Mouse (Mus musculus) stomach, embryonic 15.5 days (tissue): ENCODE measurements around the gene Rad23a. TPM values are rescaled to one million over a fixed set of nuclear protein-coding genes. Genes with fewer than 3 reads are reported as not detected.

Experiments used
- ATAC-seq: fragments of 200-750 bp; cut with Nextera tagmentation; 2 replicates; pipeline ENCODE4 v1.8.0; 2017; ENCODE audit warnings: low read depth, moderate number of reproducible peaks, moderate TSS enrichment; ENCODE audit not compliant: insufficient read depth, low FRiP score
- H3K27ac ChIP-seq: fragments of 300-500 bp; sonication (generic); 2 replicates; pipeline ENCODE4 v1.5.1; 2015; ENCODE audit warnings: mild to moderate bottlenecking, inconsistent platforms
- H3K27me3 ChIP-seq: fragments of 300-500 bp; sonication (generic); replicated peaks from 2 replicates; pipeline ENCODE4 v1.6.1; 2015; ENCODE audit warnings: inconsistent platforms
- H3K36me3 ChIP-seq: fragments of 300-500 bp; sonication (generic); 2 replicates; pipeline ENCODE4 v1.6.1; 2015; ENCODE audit warnings: inconsistent platforms
- H3K4me1 ChIP-seq: fragments of 300-500 bp; sonication (generic); 2 replicates; pipeline ENCODE4 v1.6.1; 2015; ENCODE audit warnings: inconsistent platforms
- H3K4me2 ChIP-seq: fragments of 300-500 bp; sonication (generic); 2 replicates; pipeline ENCODE4 v1.6.1; 2015; ENCODE audit warnings: mild to moderate bottlenecking, inconsistent platforms
- H3K4me3 ChIP-seq: fragments of 300-500 bp; sonication (generic); replicated peaks from 2 replicates; pipeline ENCODE4 v1.5.1; 2015; ENCODE audit warnings: inconsistent platforms
- H3K9ac ChIP-seq: fragments of 300-500 bp; sonication (generic); 2 replicates; pipeline ENCODE4 v1.6.1; 2015; ENCODE audit warnings: inconsistent platforms
- H3K9me3 ChIP-seq: fragments of 300-500 bp; sonication (generic); 2 replicates; pipeline ENCODE4 v1.6.1; 2016; ENCODE audit warnings: inconsistent platforms
- WGBS: fragments of 180-500 bp; shearing (Covaris S2); methylation state at CpG from one replicate; pipeline ENCODE4 v1.1.7; 2015; 5-methylcytosine and 5-hydroxymethylcytosine counted together
- polyA plus RNA-seq: library from polyadenylated mRNA; unstranded; fragments of >200 nt; fragmentation: Nextera tagmentation; extraction: Ambion mirVana; gene quantifications from 2 replicates; pipeline ENCODE4 v1.2.1, GENCODE M21; 2015

Gene Rad23a
- polyA plus RNA-seq, 1 experiment from 2014 or later = 130 TPM

DNA sequence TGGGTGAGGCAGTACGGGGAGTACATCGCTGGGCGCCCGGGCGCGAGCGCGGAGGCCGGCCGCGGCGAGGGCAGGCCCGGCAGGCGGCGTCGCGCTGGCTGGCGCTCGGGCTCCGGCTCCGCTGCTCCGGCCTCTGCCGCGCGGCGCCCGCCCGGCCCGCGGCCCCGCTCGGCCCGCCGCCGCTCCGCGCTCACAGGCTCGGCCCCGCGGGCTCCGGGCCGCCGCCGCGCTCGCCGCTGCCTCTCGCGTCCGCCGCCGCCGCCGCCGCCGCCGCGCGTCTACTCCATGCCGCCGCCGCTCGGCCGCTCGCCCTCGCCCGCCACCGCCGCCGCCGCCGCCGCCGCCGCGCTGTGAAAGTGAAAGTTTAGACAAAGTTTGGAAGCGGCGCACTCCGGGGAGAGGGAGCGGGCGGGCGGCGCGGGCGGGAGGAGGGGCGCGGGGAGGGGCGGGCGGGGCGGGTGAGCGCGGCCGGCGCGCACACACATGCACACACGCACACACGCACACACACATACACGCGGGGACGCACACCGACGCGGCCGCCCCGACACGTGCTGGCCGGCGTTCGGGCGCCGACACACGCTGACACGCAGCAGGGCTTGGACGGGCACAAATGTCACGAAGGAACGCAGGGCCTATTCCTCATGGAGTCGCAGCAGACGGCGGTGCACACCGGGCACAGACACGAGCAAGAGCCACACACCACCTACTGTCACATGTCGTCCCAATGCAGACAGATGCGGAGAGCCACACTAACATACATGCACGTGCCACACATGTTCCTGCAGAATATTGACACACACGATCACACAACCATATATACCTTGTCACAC lies 40.2 kb downstream of the Rad23a start, which contains the start of gene Nfix:
Nfix (minus strand) TSS at position 346 of the 833 bp plus-strand sequence.
- Histone ChIP-seq H3K9me3 (no peaks in the 10 kb centered on the region), H3K4me3 (peak within 1 kb of the TSS; percentile 79), H3K27ac (peak within 1 kb of the TSS; percentile 84), H3K27me3 (peaks cover 34% of the 10 kb centered on the region; the same call in 1 of the 2 replicates), H3K4me1 (peaks cover 26% of the 10 kb centered on the region), H3K36me3 (0 out of 2 replicates have a peak, but pooled peaks cover 5% of the 10 kb centered on the region), H3K4me2 (peak within 1 kb of the TSS; percentile 82), H3K9ac (peak within 1 kb of the TSS; percentile 95)
- ATAC-seq = peak; percentile 40
- 1% methylated on average over 83 of the region's 125 CpGs for WGBS

- Histone ChIP-seq H3K9me3 (no peaks in the 10 kb centered on the region), H3K4me2 (peak overlapping the region; percentile 82), H3K9ac (peak overlapping the region; percentile 95), H3K36me3 (0 out of 2 replicates have a peak, but pooled peaks cover 5% of the 10 kb centered on the region), H3K4me1 (peaks cover 35% of the 10 kb centered on the region), H3K27ac (peak overlapping the region; percentile 84), H3K4me3 (peak overlapping the region; percentile 79), H3K27me3 (peaks cover 26% of the 10 kb centered on the region; the same call in 1 of the 2 replicates)
- ATAC-seq = 0 out of 2 replicates have a peak, but pooled peaks have one; percentile 12
- under 1% methylated on average over 94 of the region's 108 CpGs for WGBS
Observed at GRCm38 (mm10) chr8:84799136-84799931, 41.1 kb downstream of the Rad23a start.

- peaks cover 42% of the 10 kb centered on the region for H3K4me1 ChIP-seq
- peaks cover 25% of the 10 kb centered on the region; the same call in 1 of the 2 replicates for H3K27me3 ChIP-seq
- peak overlapping the region; percentile 84 for H3K27ac ChIP-seq
- no peaks in the 10 kb centered on the region for H3K9me3 ChIP-seq
- no peak for ATAC-seq
- H3K36me3 ChIP-seq = 0 out of 2 replicates have a peak, but pooled peaks cover 5% of the 10 kb centered on the region
- peak overlapping the region; percentile 79 for H3K4me3 ChIP-seq
- 66% methylated on average over 10 of the region's 10 CpGs for WGBS
- peak overlapping the region; percentile 95 for H3K9ac ChIP-seq
- peak overlapping the region; percentile 82 for H3K4me2 ChIP-seq
Observed at GRCm38 (mm10) chr8:84798446-84799135, 41.9 kb downstream of the Rad23a start.

DNA sequence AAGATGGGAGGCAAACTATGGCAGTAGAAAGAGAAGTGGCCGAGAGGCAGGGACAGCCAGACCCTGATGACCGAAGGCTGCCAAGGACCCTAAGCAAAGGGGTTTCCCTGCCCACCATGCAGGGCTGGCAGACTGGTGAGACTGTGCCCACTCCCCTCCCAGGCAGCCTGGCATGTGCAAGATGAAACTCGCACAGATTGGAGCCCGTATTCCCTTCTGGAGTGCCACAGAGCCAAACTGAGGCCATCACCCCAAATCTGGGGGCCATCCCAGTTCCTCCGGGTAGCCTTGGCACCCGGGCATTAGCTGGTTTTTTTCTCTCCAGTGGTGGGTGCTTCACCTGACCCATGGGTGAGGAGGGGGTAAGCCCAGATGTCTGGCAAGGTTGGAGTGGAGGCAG lies 42.5 kb downstream of the Rad23a start:
- ATAC-seq = no peak

DNA sequence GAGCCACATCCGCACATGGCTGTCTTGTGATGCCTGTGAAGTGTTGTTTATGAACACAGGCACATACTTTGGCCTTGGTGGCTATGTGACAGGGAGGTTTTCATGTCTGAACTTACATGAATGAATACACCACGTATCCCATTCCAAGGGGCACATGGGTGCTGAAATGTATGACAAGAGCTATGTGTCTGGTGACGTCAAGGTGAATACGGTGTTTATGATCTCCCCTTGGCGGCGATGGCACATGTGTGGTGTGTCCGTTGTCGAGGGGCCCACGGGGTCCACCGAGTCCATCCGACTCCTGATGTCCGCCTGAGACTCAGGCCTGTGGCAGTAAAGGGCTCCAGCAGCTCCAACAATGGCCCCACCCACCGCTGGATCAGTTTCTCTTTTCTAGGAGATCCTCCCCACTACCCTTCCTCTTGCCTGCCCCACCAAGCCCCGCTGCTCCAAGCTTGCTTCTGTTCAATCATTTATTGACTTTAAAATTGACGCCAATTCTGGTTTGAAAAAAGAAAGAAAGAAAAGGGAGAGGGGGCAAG lies 43.1 kb downstream of the Rad23a start:
- WGBS = 81% methylated on average over 15 of the region's 15 CpGs
- Histone ChIP-seq H3K27ac (no peak overlapping the region), H3K4me1 (peaks cover 44% of the 10 kb centered on the region), H3K4me3 (no peak overlapping the region), H3K4me2 (no peak overlapping the region), H3K9me3 (no peaks in the 10 kb centered on the region), H3K9ac (no peak overlapping the region), H3K36me3 (0 out of 2 replicates have a peak, but pooled peaks cover 5% of the 10 kb centered on the region), H3K27me3 (peaks cover 19% of the 10 kb centered on the region; the same call in 1 of the 2 replicates)
- no peak for ATAC-seq

More for the DNA sequence above, 42.5 kb downstream of the Rad23a start:
- Histone ChIP-seq H3K4me2 (peak overlapping the region; percentile 82), H3K9me3 (no peaks in the 10 kb centered on the region), H3K9ac (no peak overlapping the region), H3K4me3 (peak overlapping the region; percentile 79; the same call in 1 of the 2 replicates), H3K27me3 (peaks cover 19% of the 10 kb centered on the region; the same call in 1 of the 2 replicates), H3K36me3 (0 out of 2 replicates have a peak, but pooled peaks cover 5% of the 10 kb centered on the region), H3K4me1 (peaks cover 44% of the 10 kb centered on the region), H3K27ac (no peak overlapping the region)
- 87% methylated on average over 6 of the region's 6 CpGs for WGBS

GRCm38 (mm10) chr8:84794486-84794885 lies 46.0 kb downstream of the Rad23a start:
- H3K36me3 ChIP-seq = 0 out of 2 replicates have a peak, but pooled peaks cover 5% of the 10 kb centered on the region
- peaks cover 53% of the 10 kb centered on the region for H3K4me1 ChIP-seq
- no peak overlapping the region for H3K9ac ChIP-seq
- H3K27me3 ChIP-seq = 0 out of 2 replicates have a peak, but pooled peaks cover 28% of the 10 kb centered on the region
- H3K27ac ChIP-seq = peak overlapping the region; percentile 88
- H3K4me2 ChIP-seq = peak overlapping the region; percentile 47
- ATAC-seq = peak; percentile 7; the same call in 1 of the 2 replicates
- no peaks in the 10 kb centered on the region for H3K9me3 ChIP-seq
- WGBS = 49% methylated on average over 7 of the region's 7 CpGs
- no peak overlapping the region for H3K4me3 ChIP-seq

GRCm38 (mm10) chr8:84793791-84794485 lies 46.5 kb downstream of the Rad23a start:
- peak overlapping the region; percentile 19 for H3K4me3 ChIP-seq
- 0 out of 2 replicates have a peak, but pooled peaks cover 5% of the 10 kb centered on the region for H3K36me3 ChIP-seq
- 0 out of 2 replicates have a peak, but pooled peaks cover 33% of the 10 kb centered on the region for H3K27me3 ChIP-seq
- H3K4me1 ChIP-seq = peaks cover 57% of the 10 kb centered on the region
- peak overlapping the region; percentile 16 for H3K9ac ChIP-seq
- peak; percentile 54; the same call in 1 of the 2 replicates for ATAC-seq
- H3K4me2 ChIP-seq = peak overlapping the region; percentile 47
- peak overlapping the region; percentile 88 for H3K27ac ChIP-seq
- H3K9me3 ChIP-seq = no peaks in the 10 kb centered on the region
- WGBS = 63% methylated on average over 13 of the region's 13 CpGs

GRCm38 (mm10) chr8:84793134-84793533 lies 47.3 kb downstream of the Rad23a start:
- Histone ChIP-seq H3K4me1 (peaks cover 55% of the 10 kb centered on the region), H3K9ac (no peak overlapping the region), H3K27ac (no peak overlapping the region), H3K4me3 (no peak overlapping the region), H3K27me3 (peaks cover 35% of the 10 kb centered on the region; the same call in 1 of the 2 replicates), H3K36me3 (0 out of 2 replicates have a peak, but pooled peaks cover 5% of the 10 kb centered on the region), H3K9me3 (no peaks in the 10 kb centered on the region), H3K4me2 (no peak overlapping the region)
- no peak for ATAC-seq
- 80% methylated on average over 9 of the region's 9 CpGs for WGBS

GRCm38 (mm10) chr8:84792429-84792947 lies 48.0 kb downstream of the Rad23a start:
- H3K36me3 ChIP-seq = 0 out of 2 replicates have a peak, but pooled peaks cover 5% of the 10 kb centered on the region
- H3K4me2 ChIP-seq = no peak overlapping the region
- no peak overlapping the region for H3K9ac ChIP-seq
- H3K4me1 ChIP-seq = peaks cover 55% of the 10 kb centered on the region
- no peak overlapping the region for H3K4me3 ChIP-seq
- H3K27me3 ChIP-seq = peaks cover 42% of the 10 kb centered on the region
- no peaks in the 10 kb centered on the region for H3K9me3 ChIP-seq
- H3K27ac ChIP-seq = no peak overlapping the region
- WGBS = 80% methylated on average over 12 of the region's 12 CpGs
- ATAC-seq = no peak

GRCm38 (mm10) chr8:84790537-84790936 lies 49.9 kb downstream of the Rad23a start:
- no peak for ATAC-seq
- Histone ChIP-seq H3K9ac (no peak overlapping the region), H3K27me3 (peaks cover 49% of the 10 kb centered on the region), H3K27ac (no peak overlapping the region), H3K4me3 (no peak overlapping the region), H3K9me3 (no peaks in the 10 kb centered on the region), H3K4me2 (0 out of 2 replicates have a peak overlapping the region, but pooled peaks have one; percentile 2), H3K36me3 (no peaks in the 10 kb centered on the region), H3K4me1 (peaks cover 70% of the 10 kb centered on the region)
- WGBS = 44% methylated on average over 2 of the region's 2 CpGs
